Mouse (Mus musculus) MEL (cell line): Measurements from ENCODE around the gene Itpr1.

Source experiments
- CTCF ChIP-seq, 3 experiments: IDR thresholded peaks in 2 of 3; conservative IDR thresholded peaks in 1 of 3; 2 replicates each; pipeline ENCODE4 v1.5.1; 2011 to 2012; ENCODE audit warnings: low read length in 3 of 3, low read depth in 2 of 3, mild to moderate bottlenecking in 2 of 3, improper control_type of control experiment in 1 of 3, inconsistent platforms in 1 of 3, mixed read lengths in 1 of 3, moderate library complexity in 1 of 3; ENCODE audit not compliant: control insufficient read depth in 1 of 3, insufficient read depth in 1 of 3, poor library complexity in 1 of 3, severe bottlenecking in 1 of 3
- EP300 ChIP-seq, 2 experiments: IDR thresholded peaks; 2 replicates each; pipeline ENCODE4 v1.6.1; 2011; ENCODE audit warnings: improper control_type of control experiment in 2 of 2, low read length in 2 of 2, low read depth in 1 of 2, mild to moderate bottlenecking in 1 of 2
- GABPA ChIP-seq: IDR thresholded peaks from 2 replicates; pipeline ENCODE4 v1.6.1; 2012; ENCODE audit warnings: low read depth, mild to moderate bottlenecking, inconsistent platforms, low read length, improper control_type of control experiment, moderate library complexity
- MEF2A ChIP-seq: IDR thresholded peaks from 2 replicates; pipeline ENCODE4 v1.6.1; 2014; ENCODE audit warnings: low read depth, mild to moderate bottlenecking, inconsistent platforms, low read length, improper control_type of control experiment; ENCODE audit not compliant: poor library complexity, insufficient replicate concordance, severe bottlenecking; ENCODE audit errors: extremely low read depth
- POLR2A ChIP-seq, 2 experiments: IDR thresholded peaks; 2 replicates each; pipeline ENCODE4 v1.6.1; 2011 to 2012; ENCODE audit warnings: low read length in 2 of 2, mild to moderate bottlenecking in 2 of 2, control low read depth in 1 of 2, improper control_type of control experiment in 1 of 2, low read depth in 1 of 2, moderate library complexity in 1 of 2; ENCODE audit not compliant: control insufficient read depth in 1 of 2, insufficient read depth in 1 of 2, poor library complexity in 1 of 2
- POLR2AphosphoS2 ChIP-seq: IDR thresholded peaks from 2 replicates; pipeline ENCODE4 v1.6.1; 2011; ENCODE audit warnings: low read length, improper control_type of control experiment
- SMC3 ChIP-seq: IDR thresholded peaks from 2 replicates; pipeline ENCODE4 v1.6.1; 2011; ENCODE audit warnings: low read depth, low read length, improper control_type of control experiment
- ZKSCAN1 ChIP-seq: IDR thresholded peaks from 2 replicates; pipeline ENCODE4 v1.6.1; 2012; ENCODE audit warnings: low read depth, mild to moderate bottlenecking, inconsistent platforms, low read length, improper control_type of control experiment, moderate library complexity

- TF ChIP-seq CTCF (IDR thresholded peaks at IDR 0.05 in 2 of 3, conservative IDR thresholded peaks at IDR 0.05 in 1 of 3; ENCODE audit: control insufficient read depth in 1 of 3, insufficient read depth in 1 of 3, low read depth in 2 of 3, low read length in 3 of 3, poor library complexity in 1 of 3, severe bottlenecking in 1 of 3) (no peak), POLR2AphosphoS2 (no peak), POLR2A (IDR thresholded peaks at IDR 0.05; ENCODE audit: control insufficient read depth in 1 of 2, insufficient read depth in 1 of 2, low read depth in 1 of 2, low read length in 2 of 2, poor library complexity in 1 of 2) (no peak), MEF2A (no peak), GABPA (no peak), EP300 (IDR thresholded peaks at IDR 0.05; ENCODE audit: low read depth in 1 of 2, low read length in 2 of 2) (no peak), SMC3 (no peak), ZKSCAN1 (no peak)
Observed at GRCm38 (mm10) chr6:108554389-108554788, 341.5 kb downstream of the Itpr1 start.
